Mouse (Mus musculus) heart, postnatal 0 days (tissue): ENCODE measurements around the gene Cyth3. TPM values are rescaled to one million over a fixed set of nuclear protein-coding genes. Genes with fewer than 3 reads are reported as not detected.

Source experiments
- ATAC-seq: fragments of 200-750 bp; cut with Nextera tagmentation; 2 replicates; pipeline ENCODE4 v1.8.0; 2017; ENCODE audit warnings: low read depth, moderate number of reproducible peaks, moderate library complexity; ENCODE audit not compliant: insufficient read depth
- DNase-seq: peaks from one replicate; pipeline ENCODE4 v3.0.0-alpha.2; 2016; ENCODE audit warnings: low spot score
- H3K27ac ChIP-seq: fragments of 300-500 bp; sonication (generic); 2 replicates; pipeline ENCODE4 v1.5.1; 2014; ENCODE audit warnings: low read depth, mild to moderate bottlenecking
- H3K27me3 ChIP-seq: fragments of 300-500 bp; sonication (generic); 2 replicates; pipeline ENCODE4 v1.6.1; 2014; ENCODE audit warnings: low read length, mixed read lengths; ENCODE audit not compliant: control insufficient read depth, insufficient read depth
- H3K36me3 ChIP-seq: fragments of 300-500 bp; sonication (generic); replicated peaks from 2 replicates; pipeline ENCODE4 v1.6.1; 2014; ENCODE audit warnings: low read length, mixed read lengths; ENCODE audit not compliant: control insufficient read depth, insufficient read depth
- H3K4me1 ChIP-seq: fragments of 300-500 bp; sonication (generic); 2 replicates; pipeline ENCODE4 v1.6.1; 2014; ENCODE audit warnings: antibody characterized with exemption; ENCODE audit not compliant: control insufficient read depth, insufficient read depth
- H3K4me2 ChIP-seq: fragments of 300-500 bp; sonication (generic); 2 replicates; pipeline ENCODE4 v1.6.1; 2014; ENCODE audit warnings: low read depth, mild to moderate bottlenecking, low read length, moderate library complexity
- H3K4me3 ChIP-seq: fragments of 300-500 bp; sonication (generic); 2 replicates; pipeline ENCODE4 v1.5.1; 2014; ENCODE audit warnings: low read depth, low read length
- H3K9ac ChIP-seq: fragments of 300-500 bp; sonication (generic); replicated peaks from 2 replicates; pipeline ENCODE4 v1.6.1; 2014; ENCODE audit warnings: low read depth, low read length, mixed read lengths
- H3K9me3 ChIP-seq: fragments of 300-500 bp; sonication (generic); replicated peaks from 2 replicates; pipeline ENCODE4 v1.6.1; 2016; ENCODE audit warnings: low read length; ENCODE audit not compliant: control insufficient read depth
- CTCF ChIP-seq: IDR thresholded peaks from 2 replicates; pipeline ENCODE4 v1.5.1; 2016; ENCODE audit warnings: antibody characterized with exemption, control low read depth, low read depth
- EP300 ChIP-seq: IDR thresholded peaks from 2 replicates; pipeline ENCODE4 v1.6.1; 2016; ENCODE audit warnings: antibody characterized with exemption, low read depth
- WGBS: fragments of 180-500 bp; shearing (Covaris S2); extraction: QIAGEN DNeasy Blood & Tissue Kit; methylation state at CpG from one replicate; pipeline ENCODE4 v1.1.7; 2014; 5-methylcytosine and 5-hydroxymethylcytosine counted together
- polyA plus RNA-seq: library from polyadenylated mRNA; unstranded; fragments of >200 nt; fragmentation: Nextera tagmentation; extraction: Ambion mirVana; gene quantifications from 2 replicates; pipeline ENCODE4 v1.2.1, GENCODE M21; 2015
- total RNA-seq: library from RNA; depleted of rRNA; stranded (reverse); fragments of >200 nt; gene quantifications from 2 replicates; pipeline ENCODE4 v1.2.3, GENCODE M21; 2014; ENCODE audit warnings: low replicate concordance

Cyth3 gene
- total and polyA plus RNA-seq, 2 experiments from 2014 or later: 45.2 to 84.1 TPM

GRCm38 (mm10) chr5:143659021-143659523, 36.8 kb downstream of the Cyth3 start:
- WGBS: 61% methylated on average over 8 of the region's 8 CpGs
- H3K4me2 ChIP-seq: no peak overlapping the region
- H3K4me1 ChIP-seq: peaks cover 68% of the 10 kb centered on the region
- no peaks in the 10 kb centered on the region for H3K36me3 ChIP-seq
- 0 out of 2 replicates have a peak overlapping the region, but pooled peaks have one; percentile 22 for H3K27ac ChIP-seq
- no peak overlapping the region for H3K4me3 ChIP-seq
- no peak overlapping the region for H3K9ac ChIP-seq
- DNase-seq: no peak
- no peaks in the 10 kb centered on the region for H3K9me3 ChIP-seq
- no peak for TF ChIP-seq CTCF
- TF ChIP-seq EP300: no peak
- no peaks in the 10 kb centered on the region for H3K27me3 ChIP-seq
- no peak for ATAC-seq

- no peak for DNase-seq
- H3K27me3 ChIP-seq: no peaks in the 10 kb centered on the region
- no peaks in the 10 kb centered on the region for H3K9me3 ChIP-seq
- no peak overlapping the region for H3K4me3 ChIP-seq
- no peak overlapping the region for H3K9ac ChIP-seq
- TF ChIP-seq CTCF: no peak
- no peak for TF ChIP-seq EP300
- H3K4me1 ChIP-seq: peaks cover 65% of the 10 kb centered on the region
- no peak overlapping the region for H3K4me2 ChIP-seq
- 49% methylated on average over 7 of the region's 7 CpGs for WGBS
- H3K36me3 ChIP-seq: no peaks in the 10 kb centered on the region
- H3K27ac ChIP-seq: peak overlapping the region; percentile 46
- ATAC-seq: no peak
Observed at GRCm38 (mm10) chr5:143663074-143663687, 40.9 kb downstream of the Cyth3 start.

DNA sequence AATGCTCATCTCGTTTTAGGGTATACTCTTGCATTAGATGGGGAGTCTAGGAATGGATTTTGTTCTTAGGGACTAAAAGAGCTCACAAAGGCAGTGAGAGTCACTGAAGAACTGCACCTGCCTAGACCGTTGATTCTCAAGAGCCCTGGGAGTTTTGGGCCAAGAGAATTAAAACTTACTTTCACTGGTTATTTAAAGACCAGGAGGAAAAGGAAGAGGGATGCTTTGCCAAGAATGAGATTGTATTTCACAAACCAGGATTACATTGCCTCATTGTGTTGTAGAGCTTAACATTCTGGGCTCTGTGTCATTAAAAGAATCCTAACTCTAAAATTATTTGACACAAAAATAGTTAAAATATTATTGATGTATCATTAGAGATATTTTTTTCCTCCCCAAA, 43.3 kb downstream of the Cyth3 start:
- 43% methylated on average over 2 of the region's 2 CpGs for WGBS
- Histone ChIP-seq H3K9ac (no peak overlapping the region), H3K27ac (peak overlapping the region; percentile 12; the same call in 1 of the 2 replicates), H3K27me3 (no peaks in the 10 kb centered on the region), H3K4me1 (peaks cover 69% of the 10 kb centered on the region), H3K36me3 (no peaks in the 10 kb centered on the region), H3K9me3 (no peaks in the 10 kb centered on the region), H3K4me3 (no peak overlapping the region), H3K4me2 (no peak overlapping the region)
- ATAC-seq: no peak
- peak; percentile 41 for DNase-seq
- TF ChIP-seq EP300: no peak
- no peak for TF ChIP-seq CTCF

DNA sequence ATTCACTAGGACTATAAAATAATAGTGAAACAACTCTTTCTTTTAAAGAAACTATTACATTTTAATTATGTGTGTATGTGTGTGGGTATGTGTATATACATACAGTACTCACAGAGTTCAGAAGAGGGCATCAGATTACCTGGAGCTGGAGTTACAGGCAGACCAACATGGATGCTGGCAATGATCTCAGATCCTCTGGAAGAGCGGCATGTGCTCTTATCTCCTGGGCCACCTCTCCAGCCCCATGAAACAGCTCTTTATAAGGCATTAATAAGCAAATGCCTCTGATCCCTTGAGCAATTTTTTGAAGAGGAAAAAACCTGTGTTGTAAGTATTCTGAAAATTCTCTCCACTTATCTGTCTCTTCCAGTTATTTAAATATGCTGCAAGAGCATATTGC, 43.8 kb downstream of the Cyth3 start:
- Histone ChIP-seq H3K4me1 (peaks cover 67% of the 10 kb centered on the region), H3K4me3 (no peak overlapping the region), H3K27me3 (no peaks in the 10 kb centered on the region), H3K9ac (no peak overlapping the region), H3K9me3 (no peaks in the 10 kb centered on the region), H3K27ac (0 out of 2 replicates have a peak overlapping the region, but pooled peaks have one; percentile 12), H3K4me2 (no peak overlapping the region), H3K36me3 (no peaks in the 10 kb centered on the region)
- WGBS: 71% methylated on average over 1 of the region's 1 CpGs
- TF ChIP-seq CTCF (no peak), EP300 (no peak)
- DNase-seq (no peak), ATAC-seq (no peak)

DNA sequence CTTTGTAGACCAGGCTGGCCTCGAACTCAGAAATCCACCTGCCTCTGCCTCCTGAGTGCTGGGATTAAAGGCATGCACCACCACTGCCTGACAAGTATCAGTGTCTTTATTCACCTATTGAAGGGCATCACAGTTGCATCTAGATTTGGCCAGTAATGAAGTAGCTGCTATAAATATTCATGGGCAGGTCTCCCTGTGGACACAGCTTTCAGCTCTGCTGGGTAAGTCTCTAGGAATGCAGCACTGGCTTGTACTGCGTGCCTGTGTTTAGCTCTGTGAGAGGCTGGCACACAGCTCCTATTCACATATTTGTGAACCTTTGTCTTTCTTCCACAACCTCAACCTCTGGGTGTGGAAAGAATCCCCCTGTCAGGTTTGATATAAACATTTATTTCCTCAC, 46.6 kb downstream of the Cyth3 start:
- WGBS: 14% methylated on average over 1 of the region's 2 CpGs
- Histone ChIP-seq H3K27ac (peak overlapping the region; percentile 90), H3K4me1 (peaks cover 45% of the 10 kb centered on the region), H3K9ac (no peak overlapping the region), H3K4me3 (no peak overlapping the region), H3K9me3 (no peaks in the 10 kb centered on the region), H3K4me2 (no peak overlapping the region), H3K27me3 (no peaks in the 10 kb centered on the region), H3K36me3 (no peaks in the 10 kb centered on the region)
- DNase-seq: peak; percentile 82
- TF ChIP-seq CTCF (0 out of 2 replicates have a peak, but pooled peaks have one; percentile 5), EP300 (0 out of 2 replicates have a peak, but pooled peaks have one; percentile 16)
- peak; percentile 94 for ATAC-seq

- no peaks in the 10 kb centered on the region for H3K27me3 ChIP-seq
- H3K4me2 ChIP-seq: no peak overlapping the region
- no peaks in the 10 kb centered on the region for H3K9me3 ChIP-seq
- H3K36me3 ChIP-seq: no peaks in the 10 kb centered on the region
- H3K4me1 ChIP-seq: peaks cover 41% of the 10 kb centered on the region
- no peak overlapping the region for H3K9ac ChIP-seq
- ATAC-seq (peak; percentile 78), DNase-seq (peak; percentile 49)
- H3K27ac ChIP-seq: peak overlapping the region; percentile 90
- TF ChIP-seq CTCF (peak; percentile 59), EP300 (no peak)
- WGBS: 28% methylated on average over 2 of the region's 2 CpGs
- no peak overlapping the region for H3K4me3 ChIP-seq
Observed at GRCm38 (mm10) chr5:143669393-143669792, 47.1 kb downstream of the Cyth3 start.
